Mouse (Mus musculus): ENCODE measurements at regions not wholly inside any gene's neighbourhood (a gene's known extent, or its start where the extent isn't known, plus 50 kb on each side); places are given as distances from the start of the nearest gene placed in this dataset.

- DNase-seq (ENCODE audit: low spot score) (no peak), ATAC-seq (replicated peaks; ENCODE audit: low FRiP score, low TSS enrichment, low read depth) (no peak)
- Histone ChIP-seq H3K9ac (ENCODE audit: low read length) (no peak overlapping the region), H3K36me3 (ENCODE audit: control insufficient read depth, insufficient read depth, low read length) (no peaks in the 10 kb centered on the region), H3K4me2 (ENCODE audit: low read length) (no peak overlapping the region), H3K4me1 (replicated peaks; ENCODE audit: control insufficient read depth, insufficient read depth, low read length) (peaks cover 13% of the 10 kb centered on the region), H3K27ac (ENCODE audit: low read depth) (no peak overlapping the region), H3K4me3 (ENCODE audit: low read depth, low read length) (no peak overlapping the region), H3K9me3 (ENCODE audit: control insufficient read depth, low read length) (no peaks in the 10 kb centered on the region), H3K27me3 (replicated peaks; ENCODE audit: control insufficient read depth, insufficient read depth, low read length) (no peaks in the 10 kb centered on the region)
- 67% methylated on average over 10 of the region's 10 CpGs for WGBS
Observed at GRCm38 (mm10) chr11:112979413-112979812, 197.4 kb downstream of the Sox9 start.

- no peak for DNase-seq (ENCODE audit: low spot score)
- peaks cover 7% of the 10 kb centered on the region for H3K4me1 ChIP-seq (replicated peaks; ENCODE audit: control insufficient read depth, insufficient read depth, low read length)
- no peak overlapping the region for H3K27ac ChIP-seq (ENCODE audit: low read depth)
- H3K9me3 ChIP-seq (ENCODE audit: control insufficient read depth, low read length): no peaks in the 10 kb centered on the region
- H3K36me3 ChIP-seq (ENCODE audit: control insufficient read depth, insufficient read depth, low read length): no peaks in the 10 kb centered on the region
- no peak overlapping the region for H3K4me3 ChIP-seq (ENCODE audit: low read depth, low read length)
- no peak overlapping the region for H3K4me2 ChIP-seq (ENCODE audit: low read length)
- H3K9ac ChIP-seq (ENCODE audit: low read length): no peak overlapping the region
- no peaks in the 10 kb centered on the region for H3K27me3 ChIP-seq (replicated peaks; ENCODE audit: control insufficient read depth, insufficient read depth, low read length)
- ATAC-seq (replicated peaks; ENCODE audit: low FRiP score, low TSS enrichment, low read depth): no peak
- 68% methylated on average over 11 of the region's 11 CpGs for WGBS
Observed at GRCm38 (mm10) chr11:112982165-112982801, 200.3 kb downstream of the Sox9 start.

GRCm38 (mm10) chr11:112982802-112983591 is 201.0 kb downstream of the Sox9 start:
- no peak overlapping the region for H3K9ac ChIP-seq (ENCODE audit: low read length)
- H3K4me1 ChIP-seq (replicated peaks; ENCODE audit: control insufficient read depth, insufficient read depth, low read length): peaks cover 7% of the 10 kb centered on the region
- WGBS: 62% methylated on average over 9 of the region's 9 CpGs
- no peaks in the 10 kb centered on the region for H3K27me3 ChIP-seq (replicated peaks; ENCODE audit: control insufficient read depth, insufficient read depth, low read length)
- ATAC-seq (replicated peaks; ENCODE audit: low FRiP score, low TSS enrichment, low read depth): no peak
- H3K4me3 ChIP-seq (ENCODE audit: low read depth, low read length): no peak overlapping the region
- no peak for DNase-seq (ENCODE audit: low spot score)
- no peak overlapping the region for H3K27ac ChIP-seq (ENCODE audit: low read depth)
- no peak overlapping the region for H3K4me2 ChIP-seq (ENCODE audit: low read length)
- no peaks in the 10 kb centered on the region for H3K9me3 ChIP-seq (ENCODE audit: control insufficient read depth, low read length)
- no peaks in the 10 kb centered on the region for H3K36me3 ChIP-seq (ENCODE audit: control insufficient read depth, insufficient read depth, low read length)

GRCm38 (mm10) chr11:112986029-112986573 is 204.1 kb downstream of the Sox9 start:
- Histone ChIP-seq H3K27me3 (replicated peaks; ENCODE audit: control insufficient read depth, insufficient read depth, low read length) (no peaks in the 10 kb centered on the region), H3K36me3 (ENCODE audit: control insufficient read depth, insufficient read depth, low read length) (no peaks in the 10 kb centered on the region), H3K4me3 (ENCODE audit: low read depth, low read length) (no peak overlapping the region), H3K4me2 (ENCODE audit: low read length) (no peak overlapping the region), H3K9ac (ENCODE audit: low read length) (no peak overlapping the region), H3K4me1 (replicated peaks; ENCODE audit: control insufficient read depth, insufficient read depth, low read length) (peaks cover 16% of the 10 kb centered on the region; the same call in 1 of the 2 replicates), H3K27ac (ENCODE audit: low read depth) (no peak overlapping the region), H3K9me3 (ENCODE audit: control insufficient read depth, low read length) (no peaks in the 10 kb centered on the region)
- ATAC-seq (replicated peaks; ENCODE audit: low FRiP score, low TSS enrichment, low read depth) (no peak), DNase-seq (ENCODE audit: low spot score) (no peak)
- 80% methylated on average over 9 of the region's 9 CpGs for WGBS

DNA sequence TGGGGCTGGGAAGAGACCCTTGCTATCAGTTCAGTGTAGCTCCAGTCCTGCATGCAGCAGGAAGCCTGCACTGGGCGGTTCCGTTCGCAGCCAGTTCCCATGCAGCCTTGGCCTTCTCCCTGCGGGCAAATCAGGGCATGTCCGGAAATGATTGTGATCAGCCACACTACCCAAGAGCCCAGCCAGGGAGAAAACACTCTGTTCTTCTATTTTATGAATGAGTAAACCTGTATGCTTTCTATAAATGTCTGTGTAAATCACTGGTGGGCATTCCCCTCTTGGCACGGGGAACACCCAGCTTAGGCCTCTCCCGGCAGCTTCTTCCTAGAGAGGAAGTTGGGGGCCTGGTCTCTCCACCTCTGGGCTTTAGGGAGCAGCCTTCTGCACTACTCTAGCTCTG is 205.8 kb downstream of the Sox9 start:
- 80% methylated on average over 7 of the region's 7 CpGs for WGBS
- Histone ChIP-seq H3K27ac (ENCODE audit: low read depth) (no peak overlapping the region), H3K4me3 (ENCODE audit: low read depth, low read length) (no peak overlapping the region), H3K9ac (ENCODE audit: low read length) (no peak overlapping the region), H3K27me3 (replicated peaks; ENCODE audit: control insufficient read depth, insufficient read depth, low read length) (no peaks in the 10 kb centered on the region), H3K36me3 (ENCODE audit: control insufficient read depth, insufficient read depth, low read length) (no peaks in the 10 kb centered on the region), H3K4me1 (replicated peaks; ENCODE audit: control insufficient read depth, insufficient read depth, low read length) (peaks cover 24% of the 10 kb centered on the region), H3K9me3 (ENCODE audit: control insufficient read depth, low read length) (no peaks in the 10 kb centered on the region), H3K4me2 (ENCODE audit: low read length) (no peak overlapping the region)
- DNase-seq (ENCODE audit: low spot score): no peak
- no peak for ATAC-seq (replicated peaks; ENCODE audit: low FRiP score, low TSS enrichment, low read depth)

GRCm38 (mm10) chr11:112988900-112989299 is 206.9 kb downstream of the Sox9 start:
- H3K27ac ChIP-seq (ENCODE audit: low read depth): no peak overlapping the region
- no peaks in the 10 kb centered on the region for H3K27me3 ChIP-seq (replicated peaks; ENCODE audit: control insufficient read depth, insufficient read depth, low read length)
- H3K4me1 ChIP-seq (replicated peaks; ENCODE audit: control insufficient read depth, insufficient read depth, low read length): peaks cover 24% of the 10 kb centered on the region
- H3K4me3 ChIP-seq (ENCODE audit: low read depth, low read length): no peak overlapping the region
- no peak overlapping the region for H3K4me2 ChIP-seq (ENCODE audit: low read length)
- no peaks in the 10 kb centered on the region for H3K9me3 ChIP-seq (ENCODE audit: control insufficient read depth, low read length)
- no peak for DNase-seq (ENCODE audit: low spot score)
- ATAC-seq (replicated peaks; ENCODE audit: low FRiP score, low TSS enrichment, low read depth): no peak
- WGBS: 65% methylated on average over 1 of the region's 1 CpGs
- H3K9ac ChIP-seq (ENCODE audit: low read length): no peak overlapping the region
- H3K36me3 ChIP-seq (ENCODE audit: control insufficient read depth, insufficient read depth, low read length): no peaks in the 10 kb centered on the region

DNA sequence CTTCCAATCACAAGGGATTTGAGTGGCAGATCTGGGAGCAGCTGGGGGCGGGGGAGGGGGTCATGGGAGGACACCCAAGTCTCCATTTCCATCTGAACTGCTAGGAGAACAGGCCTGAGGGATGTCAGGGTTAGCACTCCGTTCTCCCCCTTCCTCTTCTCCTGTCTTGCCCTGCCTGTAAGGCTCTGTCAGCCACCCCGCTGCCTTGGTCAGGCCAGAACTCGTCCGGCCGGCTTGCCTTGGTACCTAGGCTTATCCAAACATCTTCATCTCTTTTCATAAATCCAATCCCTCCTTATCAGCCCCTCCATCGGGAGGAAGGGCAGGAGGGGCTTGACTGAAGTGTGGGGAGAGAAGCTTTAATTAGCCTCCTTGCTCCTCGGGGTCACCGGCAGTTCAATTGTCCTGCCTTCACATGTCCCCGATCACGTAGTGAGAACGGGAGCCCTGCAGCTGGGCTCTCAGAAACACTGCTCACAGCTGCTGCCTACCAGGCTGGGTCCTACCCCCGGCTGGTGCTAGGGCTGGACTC is 208.0 kb downstream of the Sox9 start:
- Histone ChIP-seq H3K9me3 (ENCODE audit: control insufficient read depth, low read length) (no peaks in the 10 kb centered on the region), H3K27ac (ENCODE audit: low read depth) (no peak overlapping the region), H3K9ac (ENCODE audit: low read length) (no peak overlapping the region), H3K27me3 (replicated peaks; ENCODE audit: control insufficient read depth, insufficient read depth, low read length) (no peaks in the 10 kb centered on the region), H3K4me3 (ENCODE audit: low read depth, low read length) (no peak overlapping the region), H3K4me1 (replicated peaks; ENCODE audit: control insufficient read depth, insufficient read depth, low read length) (peaks cover 24% of the 10 kb centered on the region), H3K4me2 (ENCODE audit: low read length) (no peak overlapping the region), H3K36me3 (ENCODE audit: control insufficient read depth, insufficient read depth, low read length) (no peaks in the 10 kb centered on the region)
- DNase-seq (ENCODE audit: low spot score) (no peak), ATAC-seq (replicated peaks; ENCODE audit: low FRiP score, low TSS enrichment, low read depth) (0 out of 2 replicates have a peak, but pooled peaks have one; percentile 44)
- 22% methylated on average over 13 of the region's 13 CpGs for WGBS

- Histone ChIP-seq H3K4me2 (ENCODE audit: low read length) (no peak overlapping the region), H3K27me3 (replicated peaks; ENCODE audit: control insufficient read depth, insufficient read depth, low read length) (no peaks in the 10 kb centered on the region), H3K4me3 (ENCODE audit: low read depth, low read length) (no peak overlapping the region), H3K9ac (ENCODE audit: low read length) (no peak overlapping the region), H3K36me3 (ENCODE audit: control insufficient read depth, insufficient read depth, low read length) (no peaks in the 10 kb centered on the region), H3K27ac (ENCODE audit: low read depth) (no peak overlapping the region), H3K4me1 (replicated peaks; ENCODE audit: control insufficient read depth, insufficient read depth, low read length) (peaks cover 24% of the 10 kb centered on the region), H3K9me3 (ENCODE audit: control insufficient read depth, low read length) (no peaks in the 10 kb centered on the region)
- DNase-seq (ENCODE audit: low spot score): no peak
- 85% methylated on average over 11 of the region's 11 CpGs for WGBS
- no peak for ATAC-seq (replicated peaks; ENCODE audit: low FRiP score, low TSS enrichment, low read depth)
Observed at GRCm38 (mm10) chr11:112990751-112991150, 208.7 kb downstream of the Sox9 start.

Measured in intestine, embryonic 14.5 days (tissue).